13 mouse cellular contexts compared by ENCODE assay signal in genomic region chr17:46735287-46735686, GRCm38 (mm10). TPM values are rescaled to one million over a fixed set of nuclear protein-coding genes. Genes with fewer than 3 reads are reported as not detected.
"Had no signal": no experiment of that assay in that cellular context is flagged by ENCODE, and none has a peak within 500 bp of the region (broad histone marks: within the 10 kb centered on the region; RNA-seq: fewer than 3 reads in every experiment).

No protein-coding gene starts in this region.

- H3K4me1 ChIP-seq: limb, embryonic 10.5 days; midbrain, embryonic 12.5 days had no signal

- H3K9ac ChIP-seq: hindbrain, embryonic 14.5 days; lung, embryonic 14.5 days; midbrain, embryonic 12.5 days had no signal

- H3K4me3 ChIP-seq: limb, embryonic 10.5 days; megakaryocyte, embryonic 14.5 days; midbrain, embryonic 12.5 days had no signal

- H3K9me3 ChIP-seq: limb, embryonic 10.5 days; megakaryocyte, embryonic 14.5 days; midbrain, embryonic 12.5 days had no signal

- H3K4me2 ChIP-seq: hindbrain, embryonic 14.5 days; lung, embryonic 14.5 days; midbrain, embryonic 12.5 days had no signal

- H3K27me3 ChIP-seq: megakaryocyte, embryonic 14.5 days; midbrain, embryonic 12.5 days had no signal

- H3K27ac ChIP-seq: hindbrain, embryonic 14.5 days; limb, embryonic 10.5 days; midbrain, embryonic 12.5 days had no signal

- DNase-seq: kidney, adult 11 months; kidney, postnatal 14 days; lung, embryonic 14.5 days; lung, postnatal 10 days; lung, postnatal 4 days; thymus, postnatal 14 days had no signal

RNA-seq across cellular contexts. Expression of gene Ptcra, which starts 28.2 kb away (rescaled TPM):
- total RNA-seq: left cerebral cortex, postnatal 14 days; midbrain, postnatal 0 days had no signal
- polyA plus RNA-seq: large intestine, adult 2 months had no signal
